Mouse (Mus musculus): ENCODE measurements around the gene App.

The App gene

GRCm38 (mm10) chr16:85149509-85149871 is 24.1 kb downstream of the App start:
- no peak for DNase-seq

- peak; percentile 78 to 84 for DNase-seq
Observed at GRCm38 (mm10) chr16:85148615-85149508, 24.7 kb downstream of the App start.

GRCm38 (mm10) chr16:85147440-85147839 is 26.1 kb downstream of the App start:
- no peak for DNase-seq

GRCm38 (mm10) chr16:85145771-85146178 is 27.8 kb downstream of the App start:
- DNase-seq = no peak

- no peak for DNase-seq
Observed at GRCm38 (mm10) chr16:85145369-85145768, 28.2 kb downstream of the App start.

- no peak for DNase-seq
Observed at GRCm38 (mm10) chr16:85144401-85144800, 29.2 kb downstream of the App start.

GRCm38 (mm10) chr16:85143863-85144262 is 29.7 kb downstream of the App start:
- DNase-seq = no peak

GRCm38 (mm10) chr16:85143188-85143587 is 30.4 kb downstream of the App start:
- DNase-seq = no peak

- no peak for DNase-seq
Observed at GRCm38 (mm10) chr16:85141404-85141803, 32.2 kb downstream of the App start.

GRCm38 (mm10) chr16:85139178-85139604 is 34.4 kb downstream of the App start:
- no peak for DNase-seq

GRCm38 (mm10) chr16:85137348-85137747 is 36.2 kb downstream of the App start:
- DNase-seq = no peak

GRCm38 (mm10) chr16:85136046-85136445 is 37.5 kb downstream of the App start:
- DNase-seq = no peak

- DNase-seq = peak; percentile 86 to 91
Observed at GRCm38 (mm10) chr16:85133468-85133881, 40.1 kb downstream of the App start.

- DNase-seq = no peak
Observed at GRCm38 (mm10) chr16:85133057-85133456, 40.5 kb downstream of the App start.

- no peak for DNase-seq
Observed at GRCm38 (mm10) chr16:85132182-85132581, 41.4 kb downstream of the App start.

GRCm38 (mm10) chr16:85130861-85131556 is 42.6 kb downstream of the App start:
- DNase-seq = peak in 1 of 2 experiments; percentile 14

- peak in 1 of 2 experiments; percentile 2 for DNase-seq
Observed at GRCm38 (mm10) chr16:85128693-85129657, 44.6 kb downstream of the App start.

- DNase-seq = no peak
Observed at GRCm38 (mm10) chr16:85128347-85128664, 45.3 kb downstream of the App start.

- no peak for DNase-seq
Observed at GRCm38 (mm10) chr16:85127661-85128346, 45.8 kb downstream of the App start.

GRCm38 (mm10) chr16:85124649-85125048 is 48.9 kb downstream of the App start:
- no peak for DNase-seq

- no peak for DNase-seq
Observed at GRCm38 (mm10) chr16:85121983-85122382, 51.6 kb downstream of the App start.

GRCm38 (mm10) chr16:85118916-85119315 is 54.6 kb downstream of the App start:
- no peak for DNase-seq

All from lung, adult 18-20 months (tissue).